Mouse (Mus musculus): ENCODE results near the gene C9. TPM values are rescaled to one million over a fixed set of nuclear protein-coding genes. Genes with fewer than 3 reads are reported as not detected.

The C9 gene
- polyA plus RNA-seq, 1 experiment, result not detected

GRCm38 (mm10) chr15:6469384-6469783 is 24.3 kb downstream of the C9 start:
- H3K9ac ChIP-seq (ENCODE audit: low read depth, poor library complexity, severe bottlenecking), result no peak overlapping the region
- H3K9me3 ChIP-seq (replicated peaks; ENCODE audit: control insufficient read depth, insufficient read depth, low read length, poor library complexity, severe bottlenecking), result no peaks in the 10 kb centered on the region
- no peaks in the 10 kb centered on the region for H3K27me3 ChIP-seq (ENCODE audit: control insufficient read depth, insufficient read depth, low read length, poor library complexity, severe bottlenecking)
- no peak overlapping the region for H3K27ac ChIP-seq (ENCODE audit: insufficient read depth, low read length)
- H3K4me1 ChIP-seq (ENCODE audit: control insufficient read depth, insufficient read depth, low read length), result no peaks in the 10 kb centered on the region
- TF ChIP-seq EP300 (IDR thresholded peaks at IDR 0.05; ENCODE audit: insufficient read depth, low read depth, low read length) (no peak), CTCF (IDR thresholded peaks at IDR 0.05; ENCODE audit: low read depth, low read length) (no peak), POLR2A (IDR thresholded peaks at IDR 0.05; ENCODE audit: insufficient read depth, low read length) (no peak)
- no peaks in the 10 kb centered on the region for H3K36me3 ChIP-seq (ENCODE audit: control insufficient read depth, insufficient read depth, low read length, poor library complexity, severe bottlenecking)
- H3K4me3 ChIP-seq (ENCODE audit: low read depth, low read length), result no peak overlapping the region

- TF ChIP-seq POLR2A (IDR thresholded peaks at IDR 0.05; ENCODE audit: insufficient read depth, low read length), result no peak
- TF ChIP-seq EP300 (IDR thresholded peaks at IDR 0.05; ENCODE audit: insufficient read depth, low read depth, low read length), result no peak
- TF ChIP-seq CTCF (IDR thresholded peaks at IDR 0.05; ENCODE audit: low read depth, low read length), result no peak
- no peaks in the 10 kb centered on the region for H3K9me3 ChIP-seq (replicated peaks; ENCODE audit: control insufficient read depth, insufficient read depth, low read length, poor library complexity, severe bottlenecking)
- no peak overlapping the region for H3K27ac ChIP-seq (ENCODE audit: insufficient read depth, low read length)
- H3K9ac ChIP-seq (ENCODE audit: low read depth, poor library complexity, severe bottlenecking), result no peak overlapping the region
- no peak overlapping the region for H3K4me3 ChIP-seq (ENCODE audit: low read depth, low read length)
- H3K4me1 ChIP-seq (ENCODE audit: control insufficient read depth, insufficient read depth, low read length), result no peaks in the 10 kb centered on the region
- no peaks in the 10 kb centered on the region for H3K27me3 ChIP-seq (ENCODE audit: control insufficient read depth, insufficient read depth, low read length, poor library complexity, severe bottlenecking)
- H3K36me3 ChIP-seq (ENCODE audit: control insufficient read depth, insufficient read depth, low read length, poor library complexity, severe bottlenecking), result no peaks in the 10 kb centered on the region
Measured at GRCm38 (mm10) chr15:6483561-6483960, 38.4 kb downstream of the C9 start.

- no peaks in the 10 kb centered on the region for H3K27me3 ChIP-seq (ENCODE audit: control insufficient read depth, insufficient read depth, low read length, poor library complexity, severe bottlenecking)
Measured at GRCm38 (mm10) chr15:6492386-6492785, 47.3 kb downstream of the C9 start.

GRCm38 (mm10) chr15:6498396-6499070 is 53.4 kb downstream of the C9 start:
- H3K4me3 ChIP-seq (ENCODE audit: low read depth, low read length), result no peak overlapping the region

More at GRCm38 (mm10) chr15:6492386-6492785, 47.3 kb downstream of the C9 start:
- TF ChIP-seq CTCF (IDR thresholded peaks at IDR 0.05; ENCODE audit: low read depth, low read length), result no peak
- no peak for TF ChIP-seq EP300 (IDR thresholded peaks at IDR 0.05; ENCODE audit: insufficient read depth, low read depth, low read length)
- no peak for TF ChIP-seq POLR2A (IDR thresholded peaks at IDR 0.05; ENCODE audit: insufficient read depth, low read length)
- no peaks in the 10 kb centered on the region for H3K36me3 ChIP-seq (ENCODE audit: control insufficient read depth, insufficient read depth, low read length, poor library complexity, severe bottlenecking)
- H3K4me3 ChIP-seq (ENCODE audit: low read depth, low read length), result no peak overlapping the region
- H3K4me1 ChIP-seq (ENCODE audit: control insufficient read depth, insufficient read depth, low read length), result no peaks in the 10 kb centered on the region
- H3K9ac ChIP-seq (ENCODE audit: low read depth, poor library complexity, severe bottlenecking), result no peak overlapping the region
- H3K9me3 ChIP-seq (replicated peaks; ENCODE audit: control insufficient read depth, insufficient read depth, low read length, poor library complexity, severe bottlenecking), result no peaks in the 10 kb centered on the region
- H3K27ac ChIP-seq (ENCODE audit: insufficient read depth, low read length), result no peak overlapping the region

GRCm38 (mm10) chr15:6500787-6501186 is 55.7 kb downstream of the C9 start:
- TF ChIP-seq EP300 (IDR thresholded peaks at IDR 0.05; ENCODE audit: insufficient read depth, low read depth, low read length) (no peak), CTCF (IDR thresholded peaks at IDR 0.05; ENCODE audit: low read depth, low read length) (no peak), POLR2A (IDR thresholded peaks at IDR 0.05; ENCODE audit: insufficient read depth, low read length) (no peak)
- H3K9me3 ChIP-seq (replicated peaks; ENCODE audit: control insufficient read depth, insufficient read depth, low read length, poor library complexity, severe bottlenecking), result no peaks in the 10 kb centered on the region
- no peak overlapping the region for H3K27ac ChIP-seq (ENCODE audit: insufficient read depth, low read length)
- no peak overlapping the region for H3K9ac ChIP-seq (ENCODE audit: low read depth, poor library complexity, severe bottlenecking)
- H3K4me1 ChIP-seq (ENCODE audit: control insufficient read depth, insufficient read depth, low read length), result no peaks in the 10 kb centered on the region
- H3K4me3 ChIP-seq (ENCODE audit: low read depth, low read length), result no peak overlapping the region
- no peaks in the 10 kb centered on the region for H3K36me3 ChIP-seq (ENCODE audit: control insufficient read depth, insufficient read depth, low read length, poor library complexity, severe bottlenecking)
- no peaks in the 10 kb centered on the region for H3K27me3 ChIP-seq (ENCODE audit: control insufficient read depth, insufficient read depth, low read length, poor library complexity, severe bottlenecking)

More at GRCm38 (mm10) chr15:6498396-6499070, 53.4 kb downstream of the C9 start:
- Histone ChIP-seq H3K9me3 (replicated peaks; ENCODE audit: control insufficient read depth, insufficient read depth, low read length, poor library complexity, severe bottlenecking) (no peaks in the 10 kb centered on the region), H3K27ac (ENCODE audit: insufficient read depth, low read length) (no peak overlapping the region), H3K27me3 (ENCODE audit: control insufficient read depth, insufficient read depth, low read length, poor library complexity, severe bottlenecking) (no peaks in the 10 kb centered on the region), H3K36me3 (ENCODE audit: control insufficient read depth, insufficient read depth, low read length, poor library complexity, severe bottlenecking) (no peaks in the 10 kb centered on the region), H3K9ac (ENCODE audit: low read depth, poor library complexity, severe bottlenecking) (no peak overlapping the region), H3K4me1 (ENCODE audit: control insufficient read depth, insufficient read depth, low read length) (no peaks in the 10 kb centered on the region)
- TF ChIP-seq CTCF (IDR thresholded peaks at IDR 0.05; ENCODE audit: low read depth, low read length) (no peak), EP300 (IDR thresholded peaks at IDR 0.05; ENCODE audit: insufficient read depth, low read depth, low read length) (no peak), POLR2A (IDR thresholded peaks at IDR 0.05; ENCODE audit: insufficient read depth, low read length) (no peak)

GRCm38 (mm10) chr15:6517525-6517924 is 72.4 kb downstream of the C9 start:
- Histone ChIP-seq H3K27ac (ENCODE audit: insufficient read depth, low read length) (no peak overlapping the region), H3K4me3 (ENCODE audit: low read depth, low read length) (no peak overlapping the region), H3K36me3 (ENCODE audit: control insufficient read depth, insufficient read depth, low read length, poor library complexity, severe bottlenecking) (no peaks in the 10 kb centered on the region), H3K27me3 (ENCODE audit: control insufficient read depth, insufficient read depth, low read length, poor library complexity, severe bottlenecking) (no peaks in the 10 kb centered on the region), H3K9ac (ENCODE audit: low read depth, poor library complexity, severe bottlenecking) (no peak overlapping the region), H3K4me1 (ENCODE audit: control insufficient read depth, insufficient read depth, low read length) (no peaks in the 10 kb centered on the region), H3K9me3 (replicated peaks; ENCODE audit: control insufficient read depth, insufficient read depth, low read length, poor library complexity, severe bottlenecking) (no peaks in the 10 kb centered on the region)
- no peak for TF ChIP-seq CTCF (IDR thresholded peaks at IDR 0.05; ENCODE audit: low read depth, low read length)
- no peak for TF ChIP-seq POLR2A (IDR thresholded peaks at IDR 0.05; ENCODE audit: insufficient read depth, low read length)
- no peak for TF ChIP-seq EP300 (IDR thresholded peaks at IDR 0.05; ENCODE audit: insufficient read depth, low read depth, low read length)

Data from ES-Bruce4 (cell line).